13 mouse cellular contexts compared by ENCODE assay signal in genomic region chr3:20150511-20150910, GRCm38 (mm10).
"Had no signal": no experiment of that assay in that cellular context is flagged by ENCODE, and none has a peak within 500 bp of the region (broad histone marks: within the 10 kb centered on the region; RNA-seq: fewer than 3 reads in every experiment).

No protein-coding gene starts in this region.

- DNase-seq: kidney, postnatal 36 days; layer of hippocampus, postnatal 36 days; liver, embryonic 13.5 days; lung, adult 2 months; lung, postnatal 14 days; lung, postnatal 4 days; midbrain, embryonic 14.5 days; thymus, adult 2 months; thymus, postnatal 14 days; thymus, postnatal 4 days had no signal

- H3K9ac ChIP-seq: liver, embryonic 13.5 days had no signal

- H3K27ac ChIP-seq: left cerebral cortex, adult 2 months; liver, embryonic 13.5 days; stomach, postnatal 0 days had no signal

- H3K4me2 ChIP-seq: liver, embryonic 13.5 days; midbrain, embryonic 11.5 days had no signal

- H3K9me3 ChIP-seq: liver, embryonic 13.5 days had no signal

- H3K4me3 ChIP-seq: left cerebral cortex, adult 2 months; liver, embryonic 13.5 days had no signal

- H3K27me3 ChIP-seq: liver, embryonic 13.5 days had no signal
